Mouse (Mus musculus) heart, embryonic 15.5 days (tissue): ENCODE measurements around the gene Tex101. TPM values are rescaled to one million over a fixed set of nuclear protein-coding genes. Genes with fewer than 3 reads are reported as not detected.
A peak's percentile ranks its signal among the peaks of the same experiment; 100 is the strongest.
"Not testable (repeated sequence)": the region's sequence is repeated elsewhere in the genome, so short reads cannot be mapped to it uniquely, and the experiment has no call there.

ENCODE experiments used
- ATAC-seq: fragments of 200-750 bp; cut with Nextera tagmentation; replicated peaks from 2 replicates; pipeline ENCODE4 v1.8.0; 2017; ENCODE audit warnings: low read depth, moderate TSS enrichment; ENCODE audit not compliant: insufficient number of reproducible peaks, insufficient read depth, low FRiP score
- H3K27ac ChIP-seq: fragments of 300-500 bp; sonication (generic); 2 replicates; pipeline ENCODE4 v1.5.1; 2015; ENCODE audit warnings: mild to moderate bottlenecking, inconsistent platforms
- H3K27me3 ChIP-seq: fragments of 300-500 bp; sonication (generic); 2 replicates; pipeline ENCODE4 v1.6.1; 2015; ENCODE audit warnings: inconsistent platforms
- H3K36me3 ChIP-seq: fragments of 300-500 bp; sonication (generic); 2 replicates; pipeline ENCODE4 v1.6.1; 2015; ENCODE audit warnings: mild to moderate bottlenecking, inconsistent platforms
- H3K4me1 ChIP-seq: fragments of 300-500 bp; sonication (generic); replicated peaks from 2 replicates; pipeline ENCODE4 v1.6.1; 2015; ENCODE audit warnings: inconsistent platforms
- H3K4me2 ChIP-seq: fragments of 300-500 bp; sonication (generic); 2 replicates; pipeline ENCODE4 v1.6.1; 2015; ENCODE audit warnings: inconsistent platforms, mild to moderate bottlenecking, moderate library complexity
- H3K4me3 ChIP-seq: fragments of 300-500 bp; sonication (generic); 2 replicates; pipeline ENCODE4 v1.5.1; 2015; ENCODE audit warnings: mild to moderate bottlenecking, inconsistent platforms
- H3K9ac ChIP-seq: fragments of 300-500 bp; sonication (generic); 2 replicates; pipeline ENCODE4 v1.6.1; 2015; ENCODE audit warnings: mild to moderate bottlenecking, inconsistent platforms
- H3K9me3 ChIP-seq: fragments of 300-500 bp; sonication (generic); replicated peaks from 2 replicates; pipeline ENCODE4 v1.6.1; 2016; ENCODE audit warnings: inconsistent platforms
- WGBS: fragments of 180-500 bp; shearing (Covaris S2); methylation state at CpG from one replicate; pipeline ENCODE4 v1.1.7; 2015; ENCODE audit warnings: mixed read lengths; 5-methylcytosine and 5-hydroxymethylcytosine counted together
- polyA plus RNA-seq: library from polyadenylated mRNA; unstranded; fragments of >200 nt; fragmentation: Nextera tagmentation; extraction: Ambion mirVana; gene quantifications from 2 replicates; pipeline ENCODE4 v1.2.1, GENCODE M21; 2015

Gene Tex101
- polyA plus RNA-seq, 1 experiment from 2014 or later, result not detected

DNA sequence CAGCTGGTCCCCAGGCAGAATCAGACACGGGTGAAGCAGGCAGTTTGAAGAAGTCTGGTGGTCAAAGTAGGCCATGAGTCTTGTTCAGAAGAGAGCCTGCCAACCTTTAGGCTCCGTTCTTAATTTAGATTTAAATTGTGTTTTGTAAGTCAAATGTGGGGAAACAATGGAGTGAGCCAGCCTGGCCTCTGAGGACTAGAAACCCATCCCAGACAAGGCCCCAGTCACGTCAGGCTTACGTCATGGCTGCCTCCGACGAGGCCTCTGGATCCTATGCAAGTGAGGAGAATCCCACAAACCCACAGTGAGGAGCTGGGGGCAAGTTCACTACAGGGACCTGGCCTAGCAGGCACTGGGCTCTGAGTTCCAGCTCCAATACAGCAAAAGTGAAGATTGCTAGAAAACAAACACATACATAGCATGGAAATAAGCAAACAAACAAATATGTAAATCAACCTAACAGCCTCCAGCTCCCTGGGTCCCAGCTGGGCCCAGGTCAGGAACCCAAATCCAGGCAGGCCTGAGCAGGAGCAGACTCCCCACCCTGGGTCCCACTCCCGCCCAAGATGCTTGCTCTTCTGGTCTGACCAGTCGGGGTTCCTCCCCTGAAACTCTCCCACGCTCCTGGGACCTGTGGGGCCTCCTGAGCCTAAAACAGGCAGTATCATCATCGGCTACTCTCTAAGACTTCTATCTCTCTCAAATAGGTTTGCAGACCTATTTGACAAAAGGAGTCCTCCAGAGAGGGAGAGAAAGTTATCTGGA, 46.2 kb downstream of the Tex101 start:
- H3K36me3 ChIP-seq, result no peaks in the 10 kb centered on the region
- no peak overlapping the region for H3K4me3 ChIP-seq
- no peak for ATAC-seq
- peaks cover 5% of the 10 kb centered on the region for H3K4me1 ChIP-seq
- peaks cover 8% of the 10 kb centered on the region; the same call in 1 of the 2 replicates for H3K27me3 ChIP-seq
- no peaks in the 10 kb centered on the region for H3K9me3 ChIP-seq
- 80% methylated on average over 10 of the region's 10 CpGs for WGBS
- no peak overlapping the region for H3K27ac ChIP-seq
- H3K4me2 ChIP-seq, result no peak overlapping the region
- no peak overlapping the region for H3K9ac ChIP-seq

DNA sequence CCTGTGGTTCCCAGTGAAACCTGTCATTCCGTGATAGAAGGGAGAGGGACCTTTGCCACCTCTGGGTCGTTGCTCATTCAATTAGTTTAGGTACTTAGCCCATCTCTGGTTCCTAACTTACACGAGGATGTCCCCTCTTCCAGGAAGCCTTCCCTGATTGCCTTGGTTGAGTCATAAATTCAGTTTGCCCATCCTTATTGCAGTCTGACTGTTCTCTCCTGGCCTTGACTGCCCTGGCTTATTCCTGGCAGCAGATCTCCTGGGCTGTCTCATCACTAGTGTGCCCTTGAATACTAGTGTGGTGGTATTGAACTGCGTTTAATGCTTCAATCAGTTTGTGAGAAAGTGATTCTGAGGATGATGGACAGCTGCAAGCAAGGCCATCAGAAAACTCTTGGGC, 46.8 kb downstream of the Tex101 start:
- no peak for ATAC-seq
- peaks cover 4% of the 10 kb centered on the region; the same call in 1 of the 2 replicates for H3K27me3 ChIP-seq
- peaks cover 5% of the 10 kb centered on the region for H3K4me1 ChIP-seq
- H3K9ac ChIP-seq, result no peak overlapping the region
- no peaks in the 10 kb centered on the region for H3K36me3 ChIP-seq
- no peak overlapping the region for H3K4me2 ChIP-seq
- no peak overlapping the region for H3K27ac ChIP-seq
- no peaks in the 10 kb centered on the region for H3K9me3 ChIP-seq
- H3K4me3 ChIP-seq, result no peak overlapping the region
- WGBS, result 75% methylated on average over 4 of the region's 4 CpGs

- H3K9me3 ChIP-seq, result no peaks in the 10 kb centered on the region
- no peaks in the 10 kb centered on the region for H3K27me3 ChIP-seq
- H3K4me3 ChIP-seq, result peak overlapping the region; percentile 40
- peak overlapping the region; percentile 49 for H3K9ac ChIP-seq
- no peaks in the 10 kb centered on the region for H3K36me3 ChIP-seq
- 0 out of 2 replicates have a peak overlapping the region, but pooled peaks have one; percentile 33 for H3K27ac ChIP-seq
- peak overlapping the region; percentile 69 for H3K4me2 ChIP-seq
- WGBS, result 8% methylated on average over 33 of the region's 33 CpGs
- ATAC-seq, result peak; percentile 87
- peaks cover 5% of the 10 kb centered on the region for H3K4me1 ChIP-seq
Measured at GRCm38 (mm10) chr7:24628685-24629610, 47.5 kb downstream of the Tex101 start.

GRCm38 (mm10) chr7:24622967-24623366, 53.5 kb downstream of the Tex101 start:
- H3K27ac ChIP-seq, result no peak overlapping the region
- no peaks in the 10 kb centered on the region for H3K36me3 ChIP-seq
- ATAC-seq, result no peak
- no peak overlapping the region for H3K4me3 ChIP-seq
- H3K27me3 ChIP-seq, result 0 out of 2 replicates have a peak, but pooled peaks cover 5% of the 10 kb centered on the region
- H3K4me2 ChIP-seq, result no peak overlapping the region
- H3K9ac ChIP-seq, result no peak overlapping the region
- WGBS, result 76% methylated on average over 6 of the region's 6 CpGs
- no peaks in the 10 kb centered on the region for H3K4me1 ChIP-seq
- H3K9me3 ChIP-seq, result no peaks in the 10 kb centered on the region

GRCm38 (mm10) chr7:24621193-24621592, 55.3 kb downstream of the Tex101 start:
- H3K27me3 ChIP-seq, result 0 out of 2 replicates have a peak, but pooled peaks cover 5% of the 10 kb centered on the region
- H3K9ac ChIP-seq, result no peak overlapping the region
- no peak overlapping the region for H3K4me2 ChIP-seq
- H3K36me3 ChIP-seq, result no peaks in the 10 kb centered on the region
- no peak overlapping the region for H3K27ac ChIP-seq
- 77% methylated on average over 3 of the region's 3 CpGs for WGBS
- H3K9me3 ChIP-seq, result no peaks in the 10 kb centered on the region
- no peaks in the 10 kb centered on the region for H3K4me1 ChIP-seq
- no peak for ATAC-seq
- no peak overlapping the region for H3K4me3 ChIP-seq

- 55% methylated on average over 13 of the region's 13 CpGs for WGBS
- H3K27me3 ChIP-seq, result peaks cover 7% of the 10 kb centered on the region; the same call in 1 of the 2 replicates
- no peak overlapping the region for H3K9ac ChIP-seq
- H3K4me3 ChIP-seq, result no peak overlapping the region
- H3K4me2 ChIP-seq, result no peak overlapping the region
- H3K36me3 ChIP-seq, result no peaks in the 10 kb centered on the region
- no peak for ATAC-seq
- H3K4me1 ChIP-seq, result no peaks in the 10 kb centered on the region
- H3K27ac ChIP-seq, result no peak overlapping the region
- no peaks in the 10 kb centered on the region for H3K9me3 ChIP-seq
Measured at GRCm38 (mm10) chr7:24619671-24620397, 56.6 kb downstream of the Tex101 start.

- WGBS, result 86% methylated on average over 8 of the region's 8 CpGs
- H3K27ac ChIP-seq, H3K9me3 ChIP-seq, H3K4me2 ChIP-seq, H3K36me3 ChIP-seq, H3K4me3 ChIP-seq, H3K4me1 ChIP-seq, ATAC-seq, H3K9ac ChIP-seq: not testable (repeated sequence)
- H3K27me3 ChIP-seq, result peaks cover 10% of the 10 kb centered on the region
Measured at GRCm38 (mm10) chr7:24618374-24618773, 58.1 kb downstream of the Tex101 start.

Other genes with a start within 250 kb of the Tex101 start
- gene Irgc1, start 224.4 kb downstream of the Tex101 start, polyA plus RNA-seq, result not detected in 2 replicates
- 8.2 and 9.9 TPM in 2 replicates for gene Plaur, start 214.2 kb downstream of the Tex101 start, polyA plus RNA-seq
- 1.3 and 2.0 TPM in 2 replicates for gene Cadm4, start 194.7 kb downstream of the Tex101 start, polyA plus RNA-seq
- 37.5 and 40.8 TPM in 2 replicates for gene Zfp428, start 169.7 kb downstream of the Tex101 start, polyA plus RNA-seq
- 0.25 and 0.29 TPM in 2 replicates for gene AC161166.1, start 164.2 kb downstream of the Tex101 start, polyA plus RNA-seq
- 6.0 and 8.3 TPM in 2 replicates for gene Irgq, start 146.0 kb downstream of the Tex101 start, polyA plus RNA-seq
- gene Pinlyp, start 130.6 kb downstream of the Tex101 start, polyA plus RNA-seq, result 0.46 TPM in 1 of 2 replicates, not detected in the other
- gene Xrcc1, start 130.4 kb downstream of the Tex101 start, polyA plus RNA-seq, result 56.6 and 83.1 TPM in 2 replicates
- gene Ethe1, start 89.1 kb downstream of the Tex101 start, polyA plus RNA-seq, result 20.5 and 23.6 TPM in 2 replicates
- gene Zfp575, start 89.0 kb downstream of the Tex101 start, polyA plus RNA-seq, result 0.92 and 1.4 TPM in 2 replicates
- gene Phldb3, start 65.9 kb downstream of the Tex101 start, polyA plus RNA-seq, result 0.06 and 0.18 TPM in 2 replicates
- 0.10 and 0.43 TPM in 2 replicates for gene Lypd3, start 40.1 kb downstream of the Tex101 start, polyA plus RNA-seq
- not detected in 2 replicates for gene BC049730, start 32.6 kb upstream of the Tex101 start, polyA plus RNA-seq
- not detected in 2 replicates for gene Gm4763, start 50.2 kb upstream of the Tex101 start, polyA plus RNA-seq
- 0.13 and 0.27 TPM in 2 replicates for gene Cd177, start 83.6 kb upstream of the Tex101 start, polyA plus RNA-seq
- 0.20 TPM in 1 of 2 replicates, not detected in the other for gene Ceacam10, start 100.5 kb upstream of the Tex101 start, polyA plus RNA-seq
- 7.4 and 8.9 TPM in 2 replicates for gene Gm9844, start 185.5 kb upstream of the Tex101 start, polyA plus RNA-seq
- not detected in 2 replicates for gene Lypd4, start 193.3 kb upstream of the Tex101 start, polyA plus RNA-seq
- not detected in 2 replicates for gene Dmrtc2, start 193.4 kb upstream of the Tex101 start, polyA plus RNA-seq
- gene Rps19, start 207.7 kb upstream of the Tex101 start, polyA plus RNA-seq, result 1,190 and 1,237 TPM in 2 replicates
- 0.15 and 0.21 TPM in 2 replicates for gene Cd79a, start 220.7 kb upstream of the Tex101 start, polyA plus RNA-seq
- 59.2 and 92.5 TPM in 2 replicates for gene Arhgef1, start 226.2 kb upstream of the Tex101 start, polyA plus RNA-seq